Mouse (Mus musculus): ENCODE measurements around the gene Snhg11. TPM values are rescaled to one million over a fixed set of nuclear protein-coding genes. Genes with fewer than 3 reads are reported as not detected.

Gene Snhg11
- total RNA-seq, 2 experiments from 2014 or later, result 427 to 584 TPM

Other genes starting within 250 kb of the Snhg11 start
- 1 to 10 TPM; 5.8 to 6.0 TPM for gene Tgm2, start 229.2 kb upstream of the Snhg11 start, total RNA-seq (2021)
- 1 to 10 TPM; 4.7 to 4.9 TPM for gene D630003M21Rik, start 146.4 kb upstream of the Snhg11 start, total RNA-seq (2021)
- not detected for gene Bpi, start 117.5 kb upstream of the Snhg11 start, total RNA-seq (2021)
- gene Lbp, start 69.1 kb upstream of the Snhg11 start, total RNA-seq (2021), result 1 to 10 TPM; 2.3 to 8.0 TPM
- gene Ralgapb, start 34.2 kb downstream of the Snhg11 start, total RNA-seq (2021), result 10 to 100 TPM; 78.6 to 80.4 TPM
- not detected for gene Adig, start 127.0 kb downstream of the Snhg11 start, total RNA-seq (2021)
- gene Arhgap40, start 137.2 kb downstream of the Snhg11 start, total RNA-seq (2021), result under 1 TPM in 1 of 2 experiments, not detected in 1; 0.45 TPM
- 10 to 100 TPM; 76.0 to 76.9 TPM for gene Slc32a1, start 235.1 kb downstream of the Snhg11 start, total RNA-seq (2021)
- gene Actr5, start 249.2 kb downstream of the Snhg11 start, total RNA-seq (2021), result 10 to 100 TPM; 10.2 to 10.9 TPM